Mouse (Mus musculus): ENCODE measurements at regions not wholly inside any gene's neighbourhood (a gene's known extent, or its start where the extent isn't known, plus 50 kb on each side); places are given as distances from the start of the nearest gene placed in this dataset.

DNA sequence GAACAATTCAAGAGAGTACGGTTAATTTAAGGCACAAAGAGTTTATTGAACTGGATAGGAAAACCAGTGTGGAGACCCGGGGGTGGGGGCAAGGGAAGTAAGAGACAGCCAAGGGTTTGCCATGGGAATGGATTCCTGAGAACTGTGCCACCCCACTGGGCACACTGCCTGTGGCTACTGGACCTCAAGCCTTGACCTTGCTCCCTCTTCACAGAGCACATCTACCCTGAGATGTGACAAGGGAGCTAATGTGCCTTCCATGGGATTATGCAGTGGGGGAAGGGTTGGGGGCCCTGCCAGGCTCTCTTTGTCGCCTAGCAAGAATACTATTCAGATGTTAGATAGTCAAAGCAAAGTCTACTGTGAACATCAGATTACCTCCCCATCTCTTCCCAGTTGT is 294.2 kb upstream of the Stt3b start:
- peak in 1 of 2 experiments; percentile 33 for DNase-seq (ENCODE audit: extremely low spot score in 1 of 2, low spot score in 1 of 2)

DNA sequence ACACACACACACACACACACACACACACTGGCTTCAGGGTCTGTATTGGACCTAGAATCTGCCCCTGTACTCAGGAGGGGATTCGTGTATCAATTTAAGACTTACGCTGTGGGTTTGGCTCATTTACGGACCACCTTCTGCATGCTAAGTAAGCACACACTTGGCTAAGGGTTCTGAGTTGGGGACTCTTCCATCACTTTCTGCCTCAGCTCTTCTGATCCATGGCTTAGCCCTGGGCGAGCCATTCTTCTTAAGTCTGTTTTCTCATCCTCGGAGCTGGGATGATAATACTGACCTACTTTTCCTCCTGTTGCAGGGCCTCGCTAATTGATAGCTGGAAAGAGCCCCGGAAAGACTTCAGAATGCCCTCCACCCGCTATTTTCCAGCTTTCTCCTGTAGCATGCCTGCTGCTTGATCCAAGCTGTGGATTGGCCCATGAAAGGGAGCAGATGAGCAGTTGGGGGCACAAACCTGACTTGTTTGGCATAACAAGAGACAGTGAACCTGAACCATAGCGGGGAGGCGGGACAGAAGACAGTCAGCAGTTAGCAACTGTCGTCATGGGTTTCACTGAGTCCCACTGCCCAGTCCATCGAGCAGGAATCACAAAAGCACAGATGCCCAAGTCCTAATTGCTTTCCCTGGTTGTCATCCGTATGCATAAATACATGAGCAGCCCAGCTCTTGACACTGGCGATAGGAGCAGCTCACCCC is 294.9 kb upstream of the Stt3b start:
- no peak for DNase-seq (ENCODE audit: extremely low spot score in 1 of 2, low spot score in 1 of 2)

DNA sequence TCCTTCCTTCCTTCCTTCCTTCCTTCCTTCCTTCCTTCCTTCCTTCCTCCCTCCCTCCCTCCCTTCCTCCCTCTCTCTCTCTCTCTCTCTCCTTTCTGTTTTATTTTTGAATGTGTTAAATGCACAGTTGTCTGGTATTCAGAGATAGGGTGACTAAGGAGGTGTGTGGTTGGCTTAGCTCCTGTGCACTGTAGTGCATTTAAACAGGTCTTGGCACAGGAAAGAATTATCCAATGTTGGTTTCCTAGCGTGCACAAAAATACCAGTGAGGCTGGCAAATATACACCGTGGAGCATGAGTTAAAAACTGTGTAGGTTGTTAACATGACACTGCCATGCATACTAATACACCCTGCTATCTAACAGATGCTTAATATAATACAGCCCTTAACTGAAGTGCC is 297.7 kb upstream of the Stt3b start:
- DNase-seq (ENCODE audit: extremely low spot score in 1 of 2, low spot score in 1 of 2), result no peak

DNA sequence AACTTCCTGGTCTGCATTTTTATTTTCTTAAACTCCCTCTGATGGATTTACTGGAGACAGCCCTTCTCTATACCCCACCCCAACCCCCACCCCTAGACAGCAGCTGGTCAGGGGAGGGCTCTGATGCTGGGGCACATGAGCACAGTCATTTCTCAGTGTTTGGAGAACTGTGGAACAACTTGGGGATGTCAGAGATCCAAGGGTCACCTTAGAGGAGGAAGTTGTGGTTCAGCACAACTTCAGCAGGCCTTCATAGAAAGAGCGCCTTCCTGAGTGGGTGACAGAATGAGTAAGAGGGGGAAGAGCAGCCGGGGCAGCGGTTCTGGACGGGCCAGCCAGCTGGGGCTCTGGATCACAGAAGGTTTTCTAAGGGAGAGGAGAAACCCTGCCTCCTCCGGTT is 298.2 kb upstream of the Stt3b start:
- no peak for DNase-seq (ENCODE audit: extremely low spot score in 1 of 2, low spot score in 1 of 2)

- DNase-seq (ENCODE audit: extremely low spot score in 1 of 2, low spot score in 1 of 2), result no peak
Observed at GRCm38 (mm10) chr9:115609904-115610303, 299.4 kb upstream of the Gadl1 start.

DNA sequence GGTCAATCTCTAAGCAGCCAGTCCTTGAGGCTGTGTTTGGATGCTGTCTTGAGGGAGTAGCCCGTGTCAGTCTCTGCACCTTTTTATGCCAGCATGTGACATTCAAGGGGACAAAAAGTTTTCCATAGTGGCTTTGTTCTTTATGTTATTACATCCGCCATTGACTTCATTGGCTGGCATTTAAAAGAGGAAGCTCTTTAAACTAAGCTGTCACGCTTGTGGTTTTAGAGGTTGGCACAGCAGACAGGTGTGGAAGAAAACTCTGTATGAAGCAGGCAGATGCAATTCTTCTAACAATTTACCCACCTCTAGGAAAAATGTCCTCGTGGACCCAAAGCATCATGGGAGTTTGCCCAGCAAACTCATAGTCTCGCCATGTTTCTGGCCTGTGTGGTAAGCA is 297.5 kb upstream of the Gadl1 start:
- no peak for DNase-seq (ENCODE audit: extremely low spot score in 1 of 2, low spot score in 1 of 2)

GRCm38 (mm10) chr9:115612908-115613307 is 296.3 kb upstream of the Gadl1 start:
- DNase-seq (ENCODE audit: extremely low spot score in 1 of 2, low spot score in 1 of 2), result no peak

- DNase-seq (ENCODE audit: extremely low spot score in 1 of 2, low spot score in 1 of 2), result no peak
Observed at GRCm38 (mm10) chr9:115614007-115614406, 295.2 kb upstream of the Gadl1 start.

DNA sequence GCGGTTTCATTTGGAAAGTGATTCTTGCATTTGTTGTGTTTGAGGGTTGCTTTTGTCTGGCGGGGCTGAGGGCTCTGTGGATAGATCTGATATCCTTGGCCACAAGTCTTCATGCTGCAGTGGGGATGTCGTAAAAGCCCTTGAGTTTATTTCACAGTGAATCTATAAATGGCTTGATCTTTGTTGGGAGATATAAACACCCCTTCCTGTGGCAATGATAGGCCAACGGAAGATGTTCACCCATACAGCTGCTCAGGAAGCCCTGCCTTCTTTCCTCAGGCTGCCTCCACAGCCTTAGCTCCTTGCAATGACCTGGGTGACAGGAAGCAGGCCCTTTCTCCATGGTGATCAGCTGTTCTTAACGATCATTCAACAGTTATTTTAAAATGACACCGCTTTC is 291.3 kb upstream of the Gadl1 start:
- DNase-seq (ENCODE audit: extremely low spot score in 1 of 2, low spot score in 1 of 2), result no peak

GRCm38 (mm10) chr9:115623948-115624347 is 285.3 kb upstream of the Gadl1 start:
- no peak for DNase-seq (ENCODE audit: extremely low spot score in 1 of 2, low spot score in 1 of 2)

- DNase-seq (ENCODE audit: extremely low spot score in 1 of 2, low spot score in 1 of 2), result no peak
Observed at GRCm38 (mm10) chr9:115624721-115625496, 284.3 kb upstream of the Gadl1 start.

- DNase-seq (ENCODE audit: extremely low spot score in 1 of 2, low spot score in 1 of 2), result no peak
Observed at GRCm38 (mm10) chr9:115627551-115627950, 281.7 kb upstream of the Gadl1 start.

GRCm38 (mm10) chr9:115637114-115637513 is 272.1 kb upstream of the Gadl1 start:
- no peak for DNase-seq (ENCODE audit: extremely low spot score in 1 of 2, low spot score in 1 of 2)

DNA sequence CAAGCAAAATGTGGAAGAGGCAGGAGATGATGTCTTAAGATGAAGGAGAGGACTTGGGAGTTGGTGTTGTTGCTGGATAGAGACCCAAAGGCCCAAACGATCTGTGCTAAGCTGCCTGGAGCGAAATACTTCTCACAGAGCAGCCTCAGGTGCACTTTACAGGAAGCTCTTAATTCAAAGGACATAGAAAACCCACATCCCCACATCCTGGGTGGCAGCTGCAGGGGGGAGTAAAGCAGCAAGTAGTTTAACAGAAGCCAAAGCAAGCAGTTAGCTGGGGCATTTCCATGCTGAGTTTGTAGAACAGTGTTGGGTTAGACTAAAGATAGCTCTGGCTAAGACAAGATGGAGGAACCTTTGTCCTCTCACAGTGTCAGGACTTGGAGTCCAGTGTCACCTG is 268.5 kb upstream of the Gadl1 start:
- DNase-seq (ENCODE audit: extremely low spot score in 1 of 2, low spot score in 1 of 2), result no peak

GRCm38 (mm10) chr9:115642032-115642431 is 267.2 kb upstream of the Gadl1 start:
- no peak for DNase-seq (ENCODE audit: extremely low spot score in 1 of 2, low spot score in 1 of 2)

GRCm38 (mm10) chr9:115644953-115645352 is 264.3 kb upstream of the Gadl1 start:
- DNase-seq (ENCODE audit: extremely low spot score in 1 of 2, low spot score in 1 of 2), result no peak

GRCm38 (mm10) chr9:115646226-115646625 is 263.0 kb upstream of the Gadl1 start:
- DNase-seq (ENCODE audit: extremely low spot score in 1 of 2, low spot score in 1 of 2), result no peak

- DNase-seq (ENCODE audit: extremely low spot score in 1 of 2, low spot score in 1 of 2), result no peak
Observed at GRCm38 (mm10) chr9:115651708-115652107, 257.5 kb upstream of the Gadl1 start.

- no peak for DNase-seq (ENCODE audit: extremely low spot score in 1 of 2, low spot score in 1 of 2)
Observed at GRCm38 (mm10) chr9:115653116-115653515, 256.1 kb upstream of the Gadl1 start.

GRCm38 (mm10) chr9:115654933-115655332 is 254.3 kb upstream of the Gadl1 start:
- DNase-seq (ENCODE audit: extremely low spot score in 1 of 2, low spot score in 1 of 2), result no peak

GRCm38 (mm10) chr9:115656538-115656937 is 252.7 kb upstream of the Gadl1 start:
- DNase-seq (ENCODE audit: extremely low spot score in 1 of 2, low spot score in 1 of 2), result no peak

Measured in layer of hippocampus, postnatal 25 days (tissue).